Mouse (Mus musculus) C2C12 (cell line): ENCODE measurements at regions not wholly inside any gene's neighbourhood (a gene's known extent, or its start where the extent isn't known, plus 50 kb on each side); places are given as distances from the start of the nearest gene placed in this dataset.

Source experiments
- CEBPB ChIP-seq: IDR thresholded peaks from one replicate; pipeline ENCODE4 v1.6.1; 2011; ENCODE audit warnings: low read depth, mild to moderate bottlenecking, control low read depth, moderate library complexity
- CTCF ChIP-seq: IDR thresholded peaks from one replicate; pipeline ENCODE4 v1.5.1; 2011; ENCODE audit not compliant: control insufficient read depth, insufficient read depth, insufficient read length
- FOSL1 ChIP-seq: IDR thresholded peaks from one replicate; pipeline ENCODE4 v1.8.0; 2011; ENCODE audit warnings: mild to moderate bottlenecking, low read length; ENCODE audit not compliant: poor library complexity, insufficient read depth, severe bottlenecking
- MAX ChIP-seq: IDR thresholded peaks from one replicate; pipeline ENCODE4 v1.6.1; 2011; ENCODE audit warnings: mild to moderate bottlenecking, control low read depth
- MYOD1 ChIP-seq: IDR thresholded peaks from one replicate; pipeline ENCODE4 v1.6.1; 2011; ENCODE audit warnings: low read depth; ENCODE audit not compliant: control insufficient read depth, insufficient read length
- MYOG ChIP-seq: IDR thresholded peaks from one replicate; pipeline ENCODE4 v1.6.1; 2011; ENCODE audit not compliant: control insufficient read depth, insufficient read length; ENCODE audit errors: extremely low read depth
- USF1 ChIP-seq: IDR thresholded peaks from one replicate; pipeline ENCODE4 v1.6.1; 2011; ENCODE audit warnings: low read depth, mild to moderate bottlenecking, control low read depth, moderate library complexity

DNA sequence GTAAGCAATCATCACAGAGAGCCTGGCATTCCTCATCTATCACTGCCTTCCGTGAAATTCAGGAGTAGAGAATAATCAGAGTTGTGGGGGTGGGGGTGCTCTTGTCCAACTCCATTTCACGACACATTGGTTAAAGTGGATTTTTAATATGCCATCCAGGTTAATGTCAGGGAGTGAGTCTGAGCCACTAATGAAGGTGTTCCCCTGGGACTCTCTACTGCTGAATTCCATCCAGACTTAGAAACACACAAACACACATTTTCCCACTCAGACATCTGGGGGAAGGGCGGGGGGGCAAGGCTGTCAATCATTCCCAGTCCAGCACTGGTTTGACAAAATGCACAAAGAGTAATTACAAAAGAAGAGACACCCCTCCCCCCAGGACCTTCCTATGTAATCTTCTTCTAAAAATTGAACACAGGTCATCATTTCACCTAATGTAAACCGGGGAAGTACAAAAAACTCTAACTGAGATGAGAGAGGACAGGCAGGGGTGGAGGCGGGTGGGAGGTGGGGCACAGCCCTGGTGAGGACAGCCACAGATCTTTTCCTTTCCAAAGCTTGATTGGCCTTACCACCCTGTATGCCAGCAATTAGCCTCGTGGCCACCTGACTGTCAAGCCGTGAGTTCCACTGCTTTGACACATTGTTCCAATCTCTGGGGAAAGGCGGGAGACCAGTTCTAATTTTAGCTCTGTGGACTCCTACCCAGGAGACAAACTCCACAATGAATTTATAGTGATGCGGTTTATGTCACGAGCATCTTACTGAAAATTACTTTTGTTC lies 76.5 kb upstream of the Bach2 start:
- TF ChIP-seq CTCF (no peak), FOSL1 (no peak), MAX (no peak), MYOD1 (no peak), USF1 (no peak), MYOG (no peak), CEBPB (no peak)
